Mouse (Mus musculus) forebrain, embryonic 11.5 days (tissue): ENCODE measurements around the gene Tfdp2. TPM values are rescaled to one million over a fixed set of nuclear protein-coding genes. Genes with fewer than 3 reads are reported as not detected.
A peak's percentile ranks its signal among the peaks of the same experiment; 100 is the strongest.

Experiments used
- ATAC-seq: fragments of 200-750 bp; cut with Nextera tagmentation; replicated peaks from 2 replicates; pipeline ENCODE4 v1.8.0; 2017; ENCODE audit warnings: moderate TSS enrichment; ENCODE audit not compliant: low FRiP score
- DNase-seq: peaks from one replicate; pipeline ENCODE4 v3.0.0-alpha.2; 2017; ENCODE audit warnings: low spot score
- H3K27ac ChIP-seq: fragments of 300-500 bp; sonication (generic); 2 replicates; pipeline ENCODE4 v1.5.1; 2014; ENCODE audit warnings: low read depth, low read length
- H3K27me3 ChIP-seq: fragments of 300-500 bp; sonication (generic); 2 replicates; pipeline ENCODE4 v1.6.1; 2014; ENCODE audit warnings: mild to moderate bottlenecking, low read length, mixed read lengths; ENCODE audit not compliant: control insufficient read depth, insufficient read depth
- H3K36me3 ChIP-seq: fragments of 300-500 bp; sonication (generic); 2 replicates; pipeline ENCODE4 v1.6.1; 2014; ENCODE audit warnings: mild to moderate bottlenecking, low read length, moderate library complexity, mixed read lengths; ENCODE audit not compliant: control insufficient read depth, insufficient read depth
- H3K4me1 ChIP-seq: fragments of 300-500 bp; sonication (generic); replicated peaks from 2 replicates; pipeline ENCODE4 v1.6.1; 2014; ENCODE audit warnings: low read length, mixed read lengths; ENCODE audit not compliant: control insufficient read depth, insufficient read depth
- H3K4me2 ChIP-seq: fragments of 300-500 bp; sonication (generic); 2 replicates; pipeline ENCODE4 v1.6.1; 2014; ENCODE audit warnings: low read depth, mild to moderate bottlenecking, low read length, moderate library complexity, mixed read lengths; ENCODE audit not compliant: severe bottlenecking
- H3K4me3 ChIP-seq: fragments of 300-500 bp; sonication (generic); 2 replicates; pipeline ENCODE4 v1.5.1; 2014; ENCODE audit warnings: low read depth, low read length
- H3K9ac ChIP-seq: fragments of 300-500 bp; sonication (generic); 2 replicates; pipeline ENCODE4 v1.6.1; 2014; ENCODE audit warnings: low read length
- H3K9me3 ChIP-seq: fragments of 300-500 bp; sonication (generic); 2 replicates; pipeline ENCODE4 v1.6.1; 2016; ENCODE audit warnings: low read length, mixed read lengths; ENCODE audit not compliant: control insufficient read depth
- WGBS: fragments of 180-500 bp; shearing (Covaris S2); extraction: QIAGEN DNeasy Blood & Tissue Kit; methylation state at CpG from one replicate; pipeline ENCODE4 v1.1.7; 2014; 5-methylcytosine and 5-hydroxymethylcytosine counted together
- polyA plus RNA-seq: library from polyadenylated mRNA; unstranded; fragments of >200 nt; fragmentation: Nextera tagmentation; extraction: Ambion mirVana; gene quantifications from 2 replicates; pipeline ENCODE4 v1.2.1, GENCODE M21; 2014

Gene Tfdp2
- polyA plus RNA-seq, 1 experiment from 2014 or later, result 81.4 TPM

DNA sequence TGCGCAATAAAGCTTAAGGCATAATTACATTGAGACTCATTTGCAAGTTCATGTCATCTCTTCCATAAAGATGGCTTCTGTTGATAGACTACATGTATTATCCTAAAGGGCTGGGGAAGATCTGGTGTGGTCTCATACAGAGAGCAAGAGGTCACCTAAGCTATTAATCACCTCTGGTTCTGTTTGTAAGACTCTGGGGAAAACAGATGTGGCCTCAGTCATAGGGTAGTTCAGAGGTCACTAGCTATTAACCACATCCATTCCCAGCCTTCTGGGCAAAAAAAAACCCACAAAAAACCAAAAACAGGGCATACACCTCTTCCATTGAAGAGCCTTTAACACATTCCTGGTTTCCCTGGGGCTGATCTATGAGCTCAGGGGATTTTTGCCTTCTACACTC lies 42.2 kb downstream of the Tfdp2 start:
- Histone ChIP-seq H3K9me3 (no peaks in the 10 kb centered on the region), H3K4me1 (no peaks in the 10 kb centered on the region), H3K27ac (no peak overlapping the region), H3K4me3 (no peak overlapping the region), H3K9ac (no peak overlapping the region), H3K27me3 (no peaks in the 10 kb centered on the region), H3K4me2 (no peak overlapping the region), H3K36me3 (no peaks in the 10 kb centered on the region)
- ATAC-seq, result no peak
- DNase-seq, result no peak
- 78% methylated on average over 1 of the region's 1 CpGs for WGBS

- DNase-seq, result no peak
- WGBS, result 91% methylated on average over 10 of the region's 10 CpGs
- ATAC-seq, result no peak
Observed at GRCm38 (mm10) chr9:96241134-96242097, 45.3 kb downstream of the Tfdp2 start.

DNA sequence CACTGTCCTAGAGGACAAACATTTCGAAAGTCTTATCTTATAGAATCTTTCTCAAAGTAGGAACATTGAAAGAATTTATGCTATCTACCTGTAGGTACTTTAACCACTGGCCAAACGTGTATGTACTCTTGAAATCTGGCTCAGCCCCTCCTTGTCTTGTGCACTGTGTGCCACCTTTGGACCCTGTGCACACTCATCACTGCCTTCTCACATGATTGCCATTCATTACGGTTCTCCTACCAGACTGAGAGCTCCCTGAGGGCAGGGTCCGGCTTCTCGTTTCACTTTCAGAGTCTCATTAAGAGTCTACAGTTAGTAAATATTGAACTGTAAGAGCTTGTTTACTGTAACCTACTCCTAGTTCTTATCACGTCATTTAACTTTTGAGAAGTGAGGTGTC lies 47.8 kb downstream of the Tfdp2 start:
- Histone ChIP-seq H3K4me2 (no peak overlapping the region), H3K4me1 (no peaks in the 10 kb centered on the region), H3K27ac (no peak overlapping the region), H3K27me3 (no peaks in the 10 kb centered on the region), H3K9ac (no peak overlapping the region), H3K36me3 (no peaks in the 10 kb centered on the region), H3K4me3 (no peak overlapping the region), H3K9me3 (no peaks in the 10 kb centered on the region)
- 89% methylated on average over 6 of the region's 6 CpGs for whole genome bisulfite sequencing
- ATAC-seq (no peak), DNase-seq (no peak)

More at GRCm38 (mm10) chr9:96241134-96242097, 45.3 kb downstream of the Tfdp2 start:
- Histone ChIP-seq H3K4me3 (no peak overlapping the region), H3K9ac (no peak overlapping the region), H3K27me3 (no peaks in the 10 kb centered on the region), H3K9me3 (no peaks in the 10 kb centered on the region), H3K4me1 (no peaks in the 10 kb centered on the region), H3K27ac (no peak overlapping the region), H3K4me2 (no peak overlapping the region), H3K36me3 (no peaks in the 10 kb centered on the region)

GRCm38 (mm10) chr9:96254812-96255211 lies 58.7 kb downstream of the Tfdp2 start:
- Histone ChIP-seq H3K4me3 (no peak overlapping the region), H3K9ac (no peak overlapping the region), H3K27me3 (no peaks in the 10 kb centered on the region), H3K4me1 (no peaks in the 10 kb centered on the region), H3K4me2 (no peak overlapping the region), H3K27ac (no peak overlapping the region), H3K9me3 (no peaks in the 10 kb centered on the region), H3K36me3 (no peaks in the 10 kb centered on the region)
- WGBS, result 97% methylated on average over 2 of the region's 2 CpGs
- DNase-seq (no peak), ATAC-seq (no peak)

DNA sequence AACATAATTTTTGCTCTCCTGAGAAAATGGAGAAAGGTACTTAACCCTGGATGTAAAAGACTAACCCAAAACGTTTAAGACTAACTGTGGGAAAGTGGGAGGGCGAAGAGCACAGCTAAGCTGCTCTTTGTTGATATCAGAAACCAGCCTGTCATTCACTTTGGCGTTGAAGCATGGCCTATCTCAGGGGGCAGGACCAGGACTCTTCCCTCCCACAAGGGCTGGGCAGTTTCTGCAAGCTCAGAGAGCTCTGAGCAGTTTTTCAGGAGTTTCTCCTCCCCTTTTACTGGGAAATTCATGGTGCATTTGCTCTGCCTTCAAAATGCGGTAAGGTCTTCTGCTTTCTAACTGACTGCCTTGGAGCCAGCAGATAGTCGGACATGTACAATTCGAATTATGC lies 62.4 kb downstream of the Tfdp2 start:
- ATAC-seq (peak; percentile 74), DNase-seq (peak; percentile 72)
- WGBS, result 6% methylated on average over 6 of the region's 6 CpGs
- Histone ChIP-seq H3K9ac (no peak overlapping the region; the same call in 1 of the 2 replicates), H3K4me1 (0 out of 2 replicates have a peak, but pooled peaks cover 2% of the 10 kb centered on the region), H3K4me2 (peak overlapping the region; percentile 49; the same call in 1 of the 2 replicates), H3K9me3 (no peaks in the 10 kb centered on the region), H3K27ac (peak overlapping the region; percentile 85), H3K4me3 (peak overlapping the region; percentile 47), H3K36me3 (no peaks in the 10 kb centered on the region), H3K27me3 (no peaks in the 10 kb centered on the region)

- Histone ChIP-seq H3K4me3 (peak overlapping the region; percentile 47), H3K9ac (peak overlapping the region; percentile 53)
Observed at GRCm38 (mm10) chr9:96259017-96259512, 63.0 kb downstream of the Tfdp2 start.

DNA sequence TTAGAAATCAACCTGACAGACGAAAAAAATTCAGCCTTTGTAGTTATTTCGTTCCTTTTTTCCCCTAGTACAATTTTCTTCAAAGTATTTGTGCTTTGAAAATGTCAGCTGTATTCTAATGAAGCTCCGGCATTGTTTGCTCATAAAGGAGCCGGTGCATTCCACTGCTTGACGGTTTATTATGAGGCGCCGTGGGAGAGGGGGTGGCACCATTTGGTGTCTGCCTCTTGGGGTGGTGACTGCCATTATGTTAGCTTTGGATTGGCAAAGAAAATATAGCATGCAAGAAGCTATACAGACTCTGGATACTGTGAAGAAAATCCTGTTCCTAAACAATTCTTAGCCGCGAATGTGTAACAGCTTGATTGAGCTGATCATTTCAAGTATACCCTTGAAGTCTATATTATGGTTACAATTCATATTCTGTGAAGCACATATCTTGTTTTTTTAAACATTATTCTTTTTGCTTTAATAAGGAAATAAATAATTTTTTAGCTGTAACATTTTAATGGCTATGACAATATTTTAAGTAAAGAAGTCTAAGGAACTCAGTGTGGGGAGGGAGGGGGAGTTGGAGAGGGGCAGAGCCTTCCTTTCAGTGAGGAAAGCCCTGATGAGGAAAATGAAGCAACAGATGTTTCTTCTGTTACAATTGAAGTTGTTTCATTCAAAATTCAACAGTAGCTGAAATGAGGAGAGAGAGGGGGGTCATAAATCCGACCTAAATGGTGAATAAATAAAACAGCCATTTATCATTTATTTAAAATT lies 63.9 kb downstream of the Tfdp2 start:
- peak overlapping the region; percentile 47 for H3K4me3 ChIP-seq
- H3K36me3 ChIP-seq, result no peaks in the 10 kb centered on the region
- DNase-seq, result peak; percentile 69
- H3K27ac ChIP-seq, result peak overlapping the region; percentile 57; the same call in 1 of the 2 replicates
- H3K27me3 ChIP-seq, result no peaks in the 10 kb centered on the region
- peak overlapping the region; percentile 20; the same call in 1 of the 2 replicates for H3K9ac ChIP-seq
- H3K9me3 ChIP-seq, result no peaks in the 10 kb centered on the region
- peak overlapping the region; percentile 50 for H3K4me2 ChIP-seq
- 0 out of 2 replicates have a peak, but pooled peaks cover 2% of the 10 kb centered on the region for H3K4me1 ChIP-seq
- peak; percentile 86 for ATAC-seq
- under 1% methylated on average over 10 of the region's 10 CpGs for WGBS

More at GRCm38 (mm10) chr9:96259017-96259512, 63.0 kb downstream of the Tfdp2 start:
- Histone ChIP-seq H3K4me1 (0 out of 2 replicates have a peak, but pooled peaks cover 2% of the 10 kb centered on the region), H3K36me3 (no peaks in the 10 kb centered on the region), H3K27me3 (no peaks in the 10 kb centered on the region), H3K9me3 (no peaks in the 10 kb centered on the region), H3K4me2 (peak overlapping the region; percentile 49), H3K27ac (peak overlapping the region; percentile 85)
- ATAC-seq (peak; percentile 71), DNase-seq (no peak)
- under 1% methylated on average over 5 of the region's 5 CpGs for WGBS

GRCm38 (mm10) chr9:96261101-96261500 lies 65.0 kb downstream of the Tfdp2 start:
- 61% methylated on average over 4 of the region's 4 CpGs for WGBS
- no peak overlapping the region for H3K9ac ChIP-seq

More at GRCm38 (mm10) chr9:96261101-96261500, 65.0 kb downstream of the Tfdp2 start:
- peak overlapping the region; percentile 34; the same call in 1 of the 2 replicates for H3K4me2 ChIP-seq
- peak overlapping the region; percentile 11; the same call in 1 of the 2 replicates for H3K4me3 ChIP-seq
- H3K27me3 ChIP-seq, result no peaks in the 10 kb centered on the region
- 0 out of 2 replicates have a peak, but pooled peaks cover 2% of the 10 kb centered on the region for H3K4me1 ChIP-seq
- DNase-seq (no peak), ATAC-seq (no peak)
- H3K9me3 ChIP-seq, result no peaks in the 10 kb centered on the region
- H3K36me3 ChIP-seq, result no peaks in the 10 kb centered on the region
- no peak overlapping the region for H3K27ac ChIP-seq
